Mouse (Mus musculus) embryonic stem cell, embryonic (primary cell): ENCODE measurements around the gene Dctn1.

ENCODE experiments used
- CTCF ChIA-PET, 4 experiments: fragments of 300-600 bp in 2 of 4; fragments of 350-600 bp in 2 of 4; sonication (Branson Sonifier 250); formaldehyde crosslinking; loops; one replicate each; lab custom pipeline; 2022; ENCODE audit warnings: inconsistent platforms in 2 of 4; lab: Charles Lee
- POLR2A ChIA-PET, 4 experiments: fragments of 300-600 bp in 2 of 4; fragments of 350-600 bp in 2 of 4; sonication (Branson Sonifier 250); formaldehyde crosslinking; loops; one replicate each; lab custom pipeline; 2022; ENCODE audit warnings: antibody characterized with exemption in 4 of 4, inconsistent platforms in 1 of 4; lab: Charles Lee

The Dctn1 gene

GRCm38 (mm10) chr6:83131469-83132034 is 34.2 kb upstream of the Dctn1 start:
- CTCF ChIA-PET = interaction anchor here in 1 of 4 experiments (1.2 kb wide), 1 partner anchor 10 kb away, joined by 14 read pairs; no protein-coding TSS in a partner anchor
- POLR2A ChIA-PET = interaction anchor here in 2 of 4 experiments (0.6 to 8.4 kb wide), 7 partner anchors 10 to 94 kb away, joined by 3 to 75 read pairs (median 3); partner anchors contain the start of gene Wbp1 (in 2 of the 2)

GRCm38 (mm10) chr6:83132176-83132919 is 33.4 kb upstream of the Dctn1 start:
- ChIA-PET CTCF (interaction anchor here (0.6 to 1.2 kb wide), 9 partner anchors 9 to 467 kb away, joined by 3 to 14 read pairs (median 5); partner anchors contain the start of genes Mob1a (in 1 of the 4), Mthfd2 (in 1 of the 4) and Wbp1 (in 1 of the 4)), POLR2A (interaction anchor here in 3 of 4 experiments (0.6 to 8.4 kb wide), 16 partner anchors 10 to 185 kb away, joined by 3 to 75 read pairs (median 3); partner anchors contain the start of genes Wbp1 (in 2 of the 3), 1700003E16Rik (in 1 of the 3), Ccdc142 (in 1 of the 3) and Gm42688 (in 1 of the 3))

GRCm38 (mm10) chr6:83134226-83134625 is 31.5 kb upstream of the Dctn1 start:
- ChIA-PET POLR2A (interaction anchor here in 2 of 4 experiments (0.5 to 8.4 kb wide), 7 partner anchors 8 to 183 kb away, joined by 3 to 75 read pairs (median 4); partner anchors contain the start of gene Wbp1 (in 2 of the 2)), CTCF (interaction anchor here in 1 of 4 experiments (1.0 kb wide), 1 partner anchor 25 kb away, joined by 7 read pairs; no protein-coding TSS in a partner anchor)

- POLR2A ChIA-PET = interaction anchor here (0.5 to 8.4 kb wide), 28 partner anchors 9 to 182 kb away, joined by 3 to 75 read pairs (median 4); partner anchors contain the start of genes Wbp1 (in 4 of the 4), Ccdc142 (in 1 of the 4), Dok1 (in 1 of the 4) and Gm42688 (in 1 of the 4)
Observed at GRCm38 (mm10) chr6:83134951-83135513, 30.7 kb upstream of the Dctn1 start, which contains the start of gene Rtkn. Gene Rtkn, plus strand, starts transcription at chr6:83135463.

GRCm38 (mm10) chr6:83135571-83136161 is 30.1 kb upstream of the Dctn1 start:
- ChIA-PET CTCF (interaction anchor here in 3 of 4 experiments (0.5 to 1.4 kb wide), 10 partner anchors 9 to 143 kb away, joined by 3 to 8 read pairs (median 4); partner anchors contain the start of genes Ccdc142 (in 1 of the 3), Gm42688 (in 1 of the 3) and Ino80b (in 1 of the 3)), POLR2A (interaction anchor here (0.6 to 8.4 kb wide), 29 partner anchors 9 to 144 kb away, joined by 3 to 75 read pairs (median 3); partner anchors contain the start of genes Wbp1 (in 4 of the 4), Ccdc142 (in 1 of the 4), Dok1 (in 1 of the 4) and Gm42688 (in 1 of the 4))

More at GRCm38 (mm10) chr6:83134951-83135513, 30.7 kb upstream of the Dctn1 start, which contains the start of gene Rtkn:
- CTCF ChIA-PET = interaction anchor here in 3 of 4 experiments (0.5 to 1.4 kb wide), 11 partner anchors 9 to 144 kb away, joined by 3 to 8 read pairs (median 4); partner anchors contain the start of genes Ccdc142 (in 1 of the 3), Gm42688 (in 1 of the 3) and Ino80b (in 1 of the 3)

DNA sequence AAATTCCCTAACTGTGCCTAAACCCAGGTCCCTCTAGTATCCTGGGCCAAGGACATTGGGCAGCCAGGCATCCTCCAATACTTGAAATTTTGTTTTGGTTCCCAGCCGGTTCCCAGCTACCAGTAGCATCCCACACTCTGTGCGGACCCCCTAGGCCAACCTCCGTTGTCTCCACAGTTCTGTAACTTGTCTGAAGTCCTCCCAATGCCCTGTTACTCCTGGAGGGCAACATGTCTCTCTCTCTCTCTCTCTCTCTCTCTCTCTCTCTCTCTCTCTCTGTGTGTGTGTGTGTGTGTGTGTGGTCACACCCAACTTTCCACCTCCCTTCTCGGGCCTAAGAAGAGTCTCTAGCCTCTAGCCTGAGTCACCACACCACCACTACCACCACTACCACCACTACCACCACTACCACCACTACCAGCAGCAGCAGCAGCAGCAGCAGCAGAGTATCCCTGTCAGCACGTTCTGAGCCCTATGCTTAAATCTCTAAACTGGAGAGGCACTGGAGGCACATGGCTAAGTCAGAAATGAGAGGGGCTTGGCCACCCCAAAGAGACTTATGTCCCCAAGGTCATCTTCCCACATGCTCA is 29.3 kb upstream of the Dctn1 start:
- CTCF ChIA-PET = interaction anchor here in 1 of 4 experiments (1.2 to 2.1 kb wide), 4 partner anchors 10 to 140 kb away, joined by 3 to 8 read pairs (median 6); no protein-coding TSS in a partner anchor
- POLR2A ChIA-PET = interaction anchor here (0.6 to 8.4 kb wide), 20 partner anchors 9 to 190 kb away, joined by 3 to 75 read pairs (median 4); partner anchors contain the start of genes Wbp1 (in 3 of the 4), Ccdc142 (in 1 of the 4), Dctn1 (in 1 of the 4) and Gm42688 (in 1 of the 4)

GRCm38 (mm10) chr6:83136881-83137575 is 28.7 kb upstream of the Dctn1 start:
- POLR2A ChIA-PET = interaction anchor here (0.6 to 8.4 kb wide), 20 partner anchors 9 to 189 kb away, joined by 3 to 75 read pairs (median 3); partner anchors contain the start of genes Wbp1 (in 3 of the 4), 1700003E16Rik (in 1 of the 4), Ccdc142 (in 1 of the 4) and Dctn1 (in 1 of the 4)

DNA sequence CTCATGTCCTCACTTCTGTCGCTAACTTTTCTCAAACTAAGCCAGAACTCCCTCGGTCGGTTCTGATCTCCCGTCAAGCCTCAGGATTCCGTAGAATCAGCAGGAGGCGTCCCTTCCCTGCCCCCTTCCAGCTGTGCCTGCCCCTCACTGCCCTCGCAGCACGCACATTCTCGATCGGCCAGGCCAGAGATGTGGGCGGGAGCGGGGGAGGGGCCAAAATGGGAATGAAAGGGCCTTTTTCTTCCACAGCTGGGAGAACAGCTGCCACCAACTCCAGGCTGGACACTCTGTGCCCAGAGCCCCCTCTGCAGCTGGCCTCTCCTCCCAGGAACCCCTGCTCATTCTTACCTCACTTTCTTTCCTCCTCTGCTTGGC is 28.2 kb upstream of the Dctn1 start:
- CTCF ChIA-PET = interaction anchor here (0.5 to 2.1 kb wide), 11 partner anchors 10 to 202 kb away, joined by 3 to 8 read pairs (median 3); partner anchors contain the start of genes 1700003E16Rik (in 1 of the 4), Ccdc142 (in 1 of the 4), Gm42688 (in 1 of the 4) and Wdr54 (in 1 of the 4)

More at GRCm38 (mm10) chr6:83136881-83137575, 28.7 kb upstream of the Dctn1 start:
- CTCF ChIA-PET = interaction anchor here (0.5 to 2.1 kb wide), 11 partner anchors 10 to 201 kb away, joined by 3 to 8 read pairs (median 3); partner anchors contain the start of genes 1700003E16Rik (in 1 of the 4), Ccdc142 (in 1 of the 4), Gm42688 (in 1 of the 4) and Wdr54 (in 1 of the 4)

DNA sequence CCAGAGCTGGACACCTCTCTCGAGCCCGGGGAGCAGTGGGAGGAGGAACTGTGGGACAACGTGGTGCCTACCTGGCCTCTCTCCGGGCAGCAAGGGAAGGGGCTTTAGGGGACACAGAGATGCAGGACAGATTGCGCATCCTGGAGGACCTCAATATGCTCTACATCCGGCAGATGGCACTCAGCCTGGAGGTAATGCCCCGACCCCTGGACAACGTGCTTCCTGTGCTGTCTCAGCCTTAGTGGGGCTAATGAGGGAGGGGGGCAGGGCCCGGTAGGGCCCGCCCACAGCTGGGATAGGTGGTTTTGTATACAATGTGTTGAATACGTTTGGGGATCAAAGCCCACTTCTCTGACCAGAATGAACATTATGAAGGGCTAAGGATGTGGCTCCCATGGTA is 27.7 kb upstream of the Dctn1 start:
- ChIA-PET CTCF (interaction anchor here in 1 of 4 experiments (0.9 to 2.1 kb wide), 4 partner anchors 11 to 127 kb away, joined by 3 to 8 read pairs (median 6); partner anchors contain the start of genes Ccdc142 and Gm42688), POLR2A (interaction anchor here in 3 of 4 experiments (0.6 to 8.4 kb wide), 11 partner anchors 8 to 176 kb away, joined by 3 to 75 read pairs (median 3); partner anchors contain the start of genes 1700003E16Rik (in 2 of the 3), Wbp1 (in 2 of the 3), Wdr54 (in 2 of the 3) and Ccdc142 (in 1 of the 3))

More for the DNA sequence above, 28.2 kb upstream of the Dctn1 start:
- POLR2A ChIA-PET = interaction anchor here (0.6 to 8.4 kb wide), 17 partner anchors 8 to 189 kb away, joined by 3 to 75 read pairs (median 3); partner anchors contain the start of genes Wbp1 (in 2 of the 4), 1700003E16Rik (in 1 of the 4), Ccdc142 (in 1 of the 4) and Dctn1 (in 1 of the 4)

DNA sequence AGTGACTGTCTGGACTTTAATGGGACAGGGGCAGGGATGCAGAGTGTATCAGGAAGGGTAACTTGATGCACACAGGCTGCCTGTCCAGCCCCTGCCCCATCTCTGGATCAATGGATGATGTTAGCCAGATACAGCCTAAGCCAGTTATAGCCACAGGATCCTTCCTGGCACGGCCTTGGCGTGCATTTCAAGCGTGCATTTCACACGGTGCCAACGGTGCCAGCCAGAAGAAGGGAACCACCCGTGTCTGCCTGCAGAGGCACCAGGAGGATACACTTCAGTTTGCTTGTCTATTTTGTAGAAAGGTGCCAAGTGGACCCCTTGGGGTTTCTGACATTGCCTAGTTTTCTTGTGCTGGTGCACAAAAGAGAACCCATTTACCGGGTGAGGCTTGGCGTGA is 25.7 kb upstream of the Dctn1 start:
- ChIA-PET POLR2A (interaction anchor here in 1 of 4 experiments (0.6 kb wide), 1 partner anchor 86 kb away, joined by 3 read pairs; the partner anchor contains the start of gene Aup1), CTCF (no interaction called here)

- CTCF ChIA-PET = interaction anchor here (0.5 to 1.8 kb wide), 7 partner anchors 9 to 316 kb away, joined by 3 to 14 read pairs (median 5); partner anchors contain the start of gene Wbp1 (in 1 of the 4)
- POLR2A ChIA-PET = interaction anchor here (0.7 to 3.4 kb wide), 19 partner anchors 11 to 1014 kb away, joined by 3 to 26 read pairs (median 4); partner anchors contain the start of genes 1700003E16Rik (in 2 of the 4), Ccdc142 (in 2 of the 4), Gm42688 (in 2 of the 4) and Wbp1 (in 2 of the 4)
Observed at GRCm38 (mm10) chr6:83141636-83142035, 24.1 kb upstream of the Dctn1 start.

GRCm38 (mm10) chr6:83142211-83142731 is 23.4 kb upstream of the Dctn1 start:
- ChIA-PET POLR2A (interaction anchor here (0.5 to 3.4 kb wide), 32 partner anchors 9 to 268 kb away, joined by 3 to 26 read pairs (median 4); partner anchors contain the start of genes 1700003E16Rik (in 2 of the 4), Ccdc142 (in 2 of the 4), Gm42688 (in 2 of the 4) and Ino80b (in 2 of the 4)), CTCF (interaction anchor here (0.5 to 1.8 kb wide), 10 partner anchors 10 to 315 kb away, joined by 3 to 9 read pairs (median 4); partner anchors contain the start of genes 1700003E16Rik (in 1 of the 4), Ccdc142 (in 1 of the 4), Gm42688 (in 1 of the 4) and Wbp1 (in 1 of the 4))

DNA sequence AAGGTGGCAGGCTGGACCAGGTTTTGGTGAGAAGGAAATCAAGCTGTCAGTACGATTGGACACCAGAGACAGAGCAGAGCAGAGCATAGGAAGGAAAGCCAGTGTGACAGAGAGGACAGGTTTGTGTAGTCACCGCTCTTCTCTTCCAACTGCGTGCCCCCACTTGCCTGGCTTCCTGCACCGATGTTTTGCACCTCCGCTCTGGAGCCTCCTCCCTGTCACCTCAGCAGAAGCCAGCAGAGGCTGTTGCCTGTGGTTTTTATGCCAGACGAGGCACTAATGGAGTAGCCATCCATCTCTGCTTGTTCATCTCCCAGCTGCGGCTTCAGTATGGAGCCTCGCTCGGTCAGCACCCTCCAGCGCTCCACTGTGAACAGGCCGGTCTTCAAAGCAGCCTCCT is 22.8 kb upstream of the Dctn1 start:
- ChIA-PET CTCF (interaction anchor here in 3 of 4 experiments (0.6 to 1.8 kb wide), 11 partner anchors 9 to 225 kb away, joined by 3 to 9 read pairs (median 4); partner anchors contain the start of genes 1700003E16Rik (in 1 of the 3), Ccdc142 (in 1 of the 3), Gm42688 (in 1 of the 3) and Wbp1 (in 1 of the 3)), POLR2A (interaction anchor here (0.5 to 4.8 kb wide), 35 partner anchors 8 to 340 kb away, joined by 3 to 26 read pairs (median 4); partner anchors contain the start of genes Wbp1 (in 3 of the 4), 1700003E16Rik (in 2 of the 4), Ccdc142 (in 2 of the 4) and Gm42688 (in 2 of the 4))
